Mouse (Mus musculus): Measurements from ENCODE around the gene Gm20388.

Gm20388 gene

GRCm38 (mm10) chr8:120369956-120370355 is 459.3 kb downstream of the Gm20388 start:
- no peak for DNase-seq (ENCODE audit: low spot score)

DNA sequence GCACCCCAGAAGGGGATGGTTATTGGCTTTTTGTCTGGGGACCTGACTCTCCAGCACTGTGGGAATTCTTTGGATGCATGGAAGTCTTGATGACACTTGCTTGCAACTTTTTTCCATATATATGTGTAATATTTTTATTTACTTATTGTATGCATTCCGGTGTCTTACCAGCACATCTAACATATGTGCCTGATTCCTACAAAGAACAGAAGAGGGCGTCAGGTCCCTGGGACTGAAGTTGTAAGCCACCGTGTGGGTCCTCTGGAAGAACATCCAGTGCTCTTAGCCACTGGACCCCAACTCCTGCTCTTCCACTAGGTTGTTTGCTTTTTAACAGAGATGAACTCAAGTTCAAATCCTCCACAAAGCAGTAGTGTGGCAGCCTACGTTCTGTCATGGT is 459.8 kb downstream of the Gm20388 start:
- DNase-seq (ENCODE audit: low spot score) = no peak

- DNase-seq (ENCODE audit: low spot score) = no peak
Observed at GRCm38 (mm10) chr8:120371146-120371545, 460.5 kb downstream of the Gm20388 start.

GRCm38 (mm10) chr8:120371725-120372457 is 461.2 kb downstream of the Gm20388 start:
- no peak for DNase-seq (ENCODE audit: low spot score)

- no peak for DNase-seq (ENCODE audit: low spot score)
Observed at GRCm38 (mm10) chr8:120372684-120373083, 462.0 kb downstream of the Gm20388 start.

DNA sequence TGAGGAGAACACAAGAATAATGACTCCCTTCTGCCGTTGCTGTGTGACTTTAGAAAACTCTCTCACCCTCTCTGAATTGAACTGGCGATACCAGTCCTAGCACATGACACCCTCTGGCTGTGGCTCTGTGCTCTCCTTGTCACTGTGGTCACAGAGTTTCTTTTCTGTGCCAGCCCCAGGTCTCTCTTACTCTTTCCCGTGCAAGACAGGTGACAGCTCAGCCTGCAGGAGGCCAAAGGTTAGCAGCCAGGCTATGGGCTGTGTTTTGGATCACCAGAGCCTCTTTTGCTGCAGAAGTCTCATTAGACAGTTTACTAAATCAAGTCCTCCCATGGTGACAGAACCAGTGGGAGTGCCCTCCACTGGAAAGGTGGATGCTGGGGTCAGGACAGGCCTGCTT is 463.0 kb downstream of the Gm20388 start:
- DNase-seq (ENCODE audit: low spot score) = no peak

- no peak for DNase-seq (ENCODE audit: low spot score)
Observed at GRCm38 (mm10) chr8:120374070-120374469, 463.4 kb downstream of the Gm20388 start.

DNA sequence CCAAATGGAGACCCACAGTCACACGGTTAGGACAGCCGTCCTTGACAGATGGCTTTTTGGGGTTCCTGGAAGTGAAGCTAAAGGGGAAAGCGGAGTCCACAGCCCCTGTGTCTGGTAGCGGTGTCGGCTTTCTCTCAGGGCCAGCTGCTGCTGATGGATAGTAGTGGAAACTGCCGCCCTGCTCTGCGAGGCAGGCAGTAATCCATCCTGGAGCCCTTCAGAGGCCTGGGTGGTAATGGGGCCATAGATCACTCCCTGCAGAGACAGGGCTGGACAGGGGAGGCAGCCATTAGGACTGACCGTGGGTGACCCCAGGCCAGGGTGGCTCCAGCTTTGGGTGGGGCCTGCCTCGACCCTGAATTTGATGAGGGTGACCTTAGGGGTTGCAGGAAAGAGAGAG is 463.9 kb downstream of the Gm20388 start:
- DNase-seq (ENCODE audit: low spot score) = no peak

DNA sequence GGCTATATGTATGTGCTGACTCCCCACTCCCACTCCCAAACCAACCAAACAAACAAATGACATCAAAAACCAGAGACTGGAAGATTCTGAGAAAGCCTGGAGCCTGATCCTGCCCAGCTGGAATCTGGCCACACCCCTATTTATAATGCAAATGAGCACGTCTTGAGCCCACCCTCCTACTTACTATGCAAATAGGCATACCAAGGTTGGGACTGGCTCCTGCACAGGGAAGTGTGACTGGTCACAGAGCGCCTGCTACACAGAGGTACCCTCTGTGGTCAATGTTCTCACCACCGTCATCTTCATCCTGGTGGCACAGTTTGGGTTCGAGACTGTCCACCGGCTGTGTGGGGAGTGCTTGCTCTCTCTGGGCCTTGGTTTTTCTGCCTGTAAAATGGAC is 464.5 kb downstream of the Gm20388 start:
- no peak for DNase-seq (ENCODE audit: low spot score)

- DNase-seq (ENCODE audit: low spot score) = no peak
Observed at GRCm38 (mm10) chr8:120376215-120376614, 465.6 kb downstream of the Gm20388 start.

DNA sequence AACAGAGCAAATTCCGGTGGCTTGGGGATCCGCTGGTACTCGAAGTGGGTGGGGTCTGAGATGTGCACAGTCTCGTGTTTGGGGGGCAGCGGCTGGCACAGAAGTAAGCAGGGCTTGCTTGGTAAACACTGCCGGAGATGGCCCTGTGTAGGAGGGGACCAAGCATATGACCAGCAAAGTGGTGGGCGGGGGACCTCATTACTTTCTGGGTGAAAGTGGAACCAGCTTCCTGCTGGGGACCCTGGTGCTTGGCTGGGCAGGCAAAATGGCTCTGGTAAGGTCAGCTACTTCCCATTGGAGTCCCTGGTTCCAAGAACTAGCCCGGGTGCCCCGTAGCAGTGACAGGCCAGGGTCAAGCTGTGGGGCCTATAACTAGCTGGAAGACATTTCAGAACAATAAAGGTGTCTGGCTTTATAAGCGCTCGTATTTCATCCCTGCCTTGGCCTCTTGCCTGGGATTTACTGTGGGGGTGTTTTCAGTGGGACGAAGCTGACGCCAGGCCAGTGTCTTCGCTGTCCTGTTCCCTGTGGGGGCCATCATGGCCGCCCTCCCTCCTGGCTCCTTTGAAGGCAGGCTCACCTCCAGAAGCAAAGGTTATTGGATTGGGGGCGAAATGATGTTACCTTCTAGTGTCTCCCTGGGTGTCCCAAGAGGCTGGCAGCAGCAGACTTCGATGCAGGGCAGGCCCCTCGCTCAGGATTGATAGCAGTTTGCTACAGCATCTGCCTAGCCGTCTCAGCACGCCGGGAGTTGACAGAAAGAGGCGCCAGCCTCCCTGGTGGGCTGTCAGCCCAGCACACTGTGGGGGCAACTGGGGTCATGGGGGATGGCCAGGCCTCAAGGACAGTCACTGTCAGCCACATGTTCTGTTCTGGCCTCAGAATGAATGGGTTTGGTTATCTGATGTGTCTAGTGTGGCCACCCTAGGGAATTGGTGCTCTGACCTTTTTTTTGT is 466.5 kb downstream of the Gm20388 start:
- DNase-seq (ENCODE audit: low spot score) = no peak

GRCm38 (mm10) chr8:120377803-120378189 is 467.2 kb downstream of the Gm20388 start:
- no peak for DNase-seq (ENCODE audit: low spot score)

GRCm38 (mm10) chr8:120378306-120378705 is 467.7 kb downstream of the Gm20388 start:
- DNase-seq (ENCODE audit: low spot score) = no peak

DNA sequence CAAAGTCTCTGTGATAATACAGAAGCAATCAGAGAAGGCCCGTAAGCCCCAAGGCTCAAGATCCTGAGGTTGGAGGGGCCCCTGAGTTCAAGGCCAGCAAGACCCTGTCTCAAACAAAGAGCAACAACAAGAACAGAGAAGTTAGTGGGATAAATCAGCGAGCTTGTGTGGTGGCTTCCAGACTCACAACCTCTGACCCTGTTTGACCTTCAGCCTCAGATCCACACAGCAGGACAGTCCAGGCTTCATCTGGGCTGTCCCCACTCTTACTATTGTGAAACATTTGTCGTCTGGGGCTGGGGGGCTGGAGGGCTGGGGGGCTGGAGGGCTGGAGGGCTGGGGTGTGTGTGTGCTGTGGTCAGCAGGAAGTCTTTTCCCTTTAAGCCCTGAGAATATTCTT is 468.4 kb downstream of the Gm20388 start:
- DNase-seq (ENCODE audit: low spot score) = no peak

- peak; percentile 61 for DNase-seq (ENCODE audit: low spot score)
Observed at GRCm38 (mm10) chr8:120381865-120382264, 471.2 kb downstream of the Gm20388 start.

DNA sequence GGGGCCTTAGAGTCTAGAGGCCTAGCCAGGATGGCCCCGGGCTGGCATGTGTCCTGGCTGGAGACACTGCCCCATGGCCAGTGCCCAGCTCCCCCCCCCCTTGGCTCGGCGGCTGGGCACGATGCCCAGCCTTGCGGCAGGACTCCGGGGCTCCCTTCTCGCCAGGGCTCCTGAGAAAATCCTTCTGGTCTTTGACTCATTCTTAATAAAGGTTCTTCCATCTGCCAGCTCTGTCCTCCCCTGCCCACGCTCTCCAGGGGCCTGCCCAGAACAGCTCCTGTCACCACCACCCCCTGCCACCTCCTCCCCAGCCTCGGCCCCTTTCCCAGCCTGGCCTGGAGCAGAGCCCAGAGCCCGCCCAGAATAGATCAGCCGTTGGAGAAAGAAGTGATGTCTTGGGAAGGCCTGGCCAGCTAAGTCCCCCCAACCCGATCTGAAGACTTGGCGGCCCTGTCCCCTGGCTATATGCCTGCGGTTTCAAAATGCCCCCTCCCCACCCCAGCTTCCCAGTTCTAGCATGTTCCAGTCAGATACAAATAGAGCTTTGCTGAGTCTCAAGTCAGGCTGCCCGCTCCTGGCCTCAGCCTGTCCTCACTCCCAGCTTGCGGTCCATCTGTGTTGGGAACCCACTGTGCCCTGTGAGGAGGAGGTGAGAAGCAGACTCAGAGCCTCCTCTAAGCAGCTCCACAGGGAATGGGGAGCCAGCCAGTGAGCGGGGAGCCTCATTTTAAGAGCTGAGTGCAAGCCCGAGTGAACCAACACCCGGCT is 472.0 kb downstream of the Gm20388 start:
- DNase-seq (ENCODE audit: low spot score) = no peak

DNA sequence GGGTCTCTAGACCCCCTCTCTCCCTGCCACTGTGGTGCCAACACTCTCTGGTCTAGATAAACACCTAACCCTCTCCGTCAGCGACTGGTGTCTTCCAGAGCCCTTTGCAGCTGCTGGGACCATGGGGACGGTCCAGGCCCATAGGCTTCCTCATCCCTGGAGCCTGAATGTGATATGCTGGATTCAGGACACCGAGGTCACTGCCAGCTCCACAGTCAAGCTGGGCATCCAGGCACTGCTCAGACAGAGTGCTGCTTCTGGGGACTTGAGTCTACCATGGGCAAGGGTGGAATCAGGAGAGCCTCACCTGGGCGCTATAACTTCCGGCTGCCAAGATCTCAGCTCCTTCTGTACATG is 472.5 kb downstream of the Gm20388 start:
- no peak for DNase-seq (ENCODE audit: low spot score)

- DNase-seq (ENCODE audit: low spot score) = no peak
Observed at GRCm38 (mm10) chr8:120383713-120384112, 473.1 kb downstream of the Gm20388 start.

- no peak for DNase-seq (ENCODE audit: low spot score)
Observed at GRCm38 (mm10) chr8:120384745-120385144, 474.1 kb downstream of the Gm20388 start.

DNA sequence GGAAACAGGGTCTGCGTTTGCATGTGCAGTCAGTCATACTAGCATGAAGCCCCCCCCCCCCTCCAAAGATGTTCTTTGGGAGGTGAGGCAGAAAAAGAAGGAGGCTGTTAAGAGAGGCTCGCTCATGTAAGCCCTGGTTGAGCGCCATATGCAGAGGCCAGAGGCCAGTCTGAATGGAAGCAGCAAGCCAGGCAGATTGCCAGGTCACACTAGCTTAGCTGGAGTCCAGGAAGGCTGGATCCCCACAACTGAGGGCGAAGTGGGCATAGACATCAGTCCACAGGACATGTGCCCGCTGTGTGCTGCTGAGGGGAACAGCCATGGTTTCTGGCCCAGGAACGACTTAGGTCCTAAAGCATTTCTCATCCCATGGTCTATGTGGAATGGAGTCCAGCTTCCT is 477.6 kb downstream of the Gm20388 start:
- DNase-seq (ENCODE audit: low spot score) = no peak

- no peak for DNase-seq (ENCODE audit: low spot score)
Observed at GRCm38 (mm10) chr8:120390598-120390997, 480.0 kb downstream of the Gm20388 start.

DNA sequence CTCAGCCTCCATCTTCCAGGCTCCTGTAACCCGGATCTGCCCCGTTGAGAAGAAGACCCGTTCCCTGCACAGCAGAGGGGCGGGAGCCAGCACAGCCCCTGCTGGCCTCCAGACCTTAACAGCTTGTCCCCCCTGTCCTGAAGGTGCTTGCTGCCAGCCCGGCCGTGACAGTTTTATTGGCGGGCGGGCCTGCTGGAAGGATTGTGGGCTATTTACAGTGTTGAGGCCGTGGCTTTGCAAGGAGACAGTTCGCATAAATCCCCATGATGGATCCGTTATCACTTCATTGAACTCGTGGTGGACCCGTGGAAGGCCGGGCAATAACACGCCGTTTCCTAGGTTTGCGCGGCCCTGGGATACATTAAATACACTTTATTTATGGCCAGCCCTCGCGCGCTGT is 481.2 kb downstream of the Gm20388 start:
- DNase-seq (ENCODE audit: low spot score) = no peak

- no peak for DNase-seq (ENCODE audit: low spot score)
Observed at GRCm38 (mm10) chr8:120393085-120393484, 482.4 kb downstream of the Gm20388 start.

All from retina, embryonic 14.5 days (tissue).